Mouse (Mus musculus) cerebellum, postnatal 10 days (tissue): ENCODE results near the gene Ranbp10.

ENCODE experiments used
- DNase-seq, 2 experiments: peaks; one replicate each; pipeline ENCODE4 v3.0.0; 2021; ENCODE audit warnings: mixed read lengths in 2 of 2

The Ranbp10 gene

GRCm38 (mm10) chr8:105780298-105780697 is 46.9 kb downstream of the Ranbp10 start:
- DNase-seq, result no peak

GRCm38 (mm10) chr8:105777833-105778232 is 49.3 kb downstream of the Ranbp10 start:
- no peak for DNase-seq

GRCm38 (mm10) chr8:105774498-105774897 is 52.7 kb downstream of the Ranbp10 start:
- peak in 1 of 2 experiments; percentile 20 for DNase-seq

DNA sequence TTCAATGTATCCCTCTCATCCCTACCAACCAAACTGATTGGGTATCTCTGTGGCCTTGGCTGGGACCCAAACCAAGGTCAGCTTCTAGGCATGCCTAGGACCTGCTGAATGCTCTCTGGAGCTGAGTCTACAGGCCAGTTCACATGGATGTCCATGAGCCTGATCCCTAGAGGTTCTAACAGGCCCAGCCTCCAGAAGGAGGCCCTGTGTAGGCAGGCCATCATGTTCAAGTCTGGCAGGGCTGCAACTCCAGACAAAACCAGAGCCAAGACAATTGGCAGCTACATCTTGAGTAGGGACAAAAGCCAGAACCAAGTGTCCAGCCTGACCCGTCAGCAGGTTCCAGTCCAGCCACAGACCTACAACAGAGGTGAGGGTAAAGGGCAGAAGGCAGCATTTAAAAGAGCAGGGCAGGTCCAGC is 53.7 kb downstream of the Ranbp10 start:
- DNase-seq, result peak; percentile 45 to 53

GRCm38 (mm10) chr8:105771398-105772175 is 55.6 kb downstream of the Ranbp10 start:
- no peak for DNase-seq

GRCm38 (mm10) chr8:105770609-105771008 is 56.5 kb downstream of the Ranbp10 start:
- DNase-seq, result peak; percentile 44 to 73

DNA sequence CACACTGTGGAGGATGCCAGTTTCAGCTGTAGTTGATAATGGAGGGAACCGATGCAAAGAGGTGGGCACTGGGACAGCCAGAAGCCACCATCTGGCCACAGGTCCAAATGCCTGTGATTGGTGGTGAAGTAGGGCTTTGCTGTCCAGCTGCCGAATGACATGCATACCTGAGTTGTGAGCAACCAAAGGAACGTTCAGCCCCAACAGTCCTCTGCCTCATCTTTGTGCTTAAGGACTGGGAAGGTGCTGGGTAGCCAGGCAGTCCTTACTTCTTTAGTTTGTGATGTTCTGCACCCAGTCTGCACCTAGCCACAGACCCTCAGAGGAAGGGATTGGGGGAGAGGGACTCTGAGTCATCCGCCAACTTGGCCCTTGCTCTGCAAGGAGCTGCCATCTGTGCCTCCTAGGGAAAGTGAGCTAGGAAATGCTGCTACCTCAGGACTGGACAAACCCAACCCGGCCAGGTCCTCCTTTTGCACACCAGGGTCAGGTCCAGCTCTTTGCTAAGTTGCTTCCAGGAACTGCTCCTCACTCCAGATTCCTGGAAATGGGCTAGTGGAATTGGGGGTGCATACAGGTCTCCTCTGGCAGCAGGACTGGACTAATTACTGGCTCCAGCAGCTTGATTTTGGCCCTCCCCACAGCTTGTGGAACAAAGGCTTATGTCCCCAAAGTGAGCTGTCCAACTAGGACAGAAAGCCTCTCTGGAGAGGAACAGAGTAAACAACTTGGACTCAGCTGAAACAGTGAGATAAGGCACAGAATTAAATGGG is 58.5 kb downstream of the Ranbp10 start:
- peak; percentile 32 to 36 for DNase-seq

- peak; percentile 99 to 100 for DNase-seq
Measured at GRCm38 (mm10) chr8:105758277-105759108, 68.7 kb downstream of the Ranbp10 start, which contains the start of gene Gfod2. Gene Gfod2 (minus strand): TSS chr8:105758664.

- DNase-seq, result no peak
Measured at GRCm38 (mm10) chr8:105757796-105758276, 69.3 kb downstream of the Ranbp10 start.

DNA sequence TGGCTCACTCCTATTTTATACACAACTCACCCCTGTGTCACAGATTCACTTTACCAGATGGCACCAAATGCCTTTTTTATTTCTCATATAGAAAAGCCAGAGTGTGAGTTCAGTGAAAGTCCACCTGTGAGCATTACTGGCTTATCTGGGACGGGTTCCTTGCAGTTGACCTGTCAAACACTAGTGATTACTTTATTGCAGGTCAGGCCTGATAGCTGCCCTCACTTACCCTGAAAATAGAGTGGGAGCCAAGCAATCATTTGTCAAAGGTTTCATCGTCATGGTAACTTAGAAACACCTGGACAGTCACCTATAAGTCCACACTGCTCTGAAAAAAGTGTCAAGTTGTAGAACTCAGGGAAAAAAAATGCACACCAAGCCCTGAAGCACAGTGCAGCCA is 72.5 kb downstream of the Ranbp10 start:
- DNase-seq, result no peak

DNA sequence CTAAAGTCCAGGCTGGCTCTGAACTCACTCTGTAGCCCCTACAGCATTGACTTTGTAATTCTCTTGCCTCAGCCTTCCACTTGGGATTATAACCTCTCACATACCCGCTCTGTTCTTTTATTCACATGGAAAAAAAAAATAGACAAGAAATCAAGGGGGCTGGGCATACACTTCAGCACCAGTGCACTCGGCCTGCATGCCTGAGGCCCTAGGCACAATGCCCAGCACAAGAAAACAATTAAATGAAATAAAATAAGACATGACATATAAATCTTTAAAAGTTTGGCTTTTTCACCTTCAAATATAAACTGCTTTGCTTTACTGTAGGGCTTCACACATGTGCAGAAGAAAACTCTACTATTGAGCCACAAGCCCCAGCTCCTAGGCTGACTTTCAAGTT is 73.2 kb downstream of the Ranbp10 start:
- no peak for DNase-seq

- peak; percentile 76 to 79 for DNase-seq
Measured at GRCm38 (mm10) chr8:105750606-105751005, 76.5 kb downstream of the Ranbp10 start.

GRCm38 (mm10) chr8:105743301-105743700 is 83.8 kb downstream of the Ranbp10 start:
- DNase-seq, result no peak

- DNase-seq, result no peak
Measured at GRCm38 (mm10) chr8:105739216-105739615, 87.9 kb downstream of the Ranbp10 start.

DNA sequence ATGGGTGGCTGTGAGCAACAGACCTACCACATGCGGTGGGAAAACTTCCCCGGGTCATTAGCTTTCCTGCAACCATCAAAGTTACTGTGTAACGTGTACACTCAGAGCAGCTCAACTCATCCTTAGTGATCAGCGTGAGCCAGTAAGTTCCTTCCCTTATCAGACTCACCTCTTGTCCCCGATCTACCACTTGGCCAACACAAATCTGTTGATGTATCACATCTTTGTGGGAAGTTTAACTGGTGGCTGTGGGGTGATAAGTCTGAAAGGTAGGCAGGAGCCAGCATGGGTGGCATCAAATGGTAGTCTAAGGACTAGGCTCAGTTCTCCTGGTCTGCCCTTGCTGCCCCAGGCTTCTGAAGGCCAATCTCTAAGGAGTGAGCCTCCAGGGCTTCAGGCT is 95.0 kb downstream of the Ranbp10 start:
- DNase-seq, result no peak

GRCm38 (mm10) chr8:105727397-105728124 is 99.6 kb downstream of the Ranbp10 start:
- DNase-seq, result no peak

- DNase-seq, result no peak
Measured at GRCm38 (mm10) chr8:105725726-105726125, 101.4 kb downstream of the Ranbp10 start.

GRCm38 (mm10) chr8:105722861-105723260 is 104.3 kb downstream of the Ranbp10 start:
- DNase-seq, result peak; percentile 61 to 70

GRCm38 (mm10) chr8:105719637-105720036 is 107.5 kb downstream of the Ranbp10 start:
- DNase-seq, result no peak
